ENCODE assay signal across 8 mouse cellular contexts in genomic region chr4:53158634-53159033, GRCm38 (mm10). TPM values are rescaled to one million over a fixed set of nuclear protein-coding genes. Genes with fewer than 3 reads are reported as not detected.
A peak's percentile ranks its signal among the peaks of the same experiment; 100 is the strongest.
DNase-seq lines count a peak whose midpoint lies in the region; ATAC-seq lines count a peak whose summit lies in the region.

No protein-coding gene starts in this region.

- H3K27me3 ChIP-seq in intestine, embryonic 14.5 days (replicated peaks; ENCODE audit: control insufficient read depth, insufficient read depth, low read length), result no peaks in the 10 kb centered on the region

- no peaks in the 10 kb centered on the region for H3K36me3 ChIP-seq in intestine, embryonic 14.5 days (ENCODE audit: control insufficient read depth, insufficient read depth, low read length)

- no peaks in the 10 kb centered on the region for H3K9me3 ChIP-seq in intestine, embryonic 14.5 days (ENCODE audit: control insufficient read depth, low read length)

- intact Hi-C loops in gastrocnemius, postnatal 14 days (cut with DNase I; ENCODE audit: low total_unique reads), result loop anchor here (5.0 kb wide), 1 partner anchor 36 kb away; no protein-coding TSS in a partner anchor
- intact Hi-C loops in left cerebral cortex, postnatal 14 days (cut with DNase I), result loop anchor here (1.0 to 5.0 kb wide), 3 partner anchors 39 to 196 kb away; no protein-coding TSS in a partner anchor

- H3K4me2 ChIP-seq in intestine, embryonic 14.5 days (ENCODE audit: low read length), result peak overlapping the region; percentile 83

- peak overlapping the region; percentile 52 for H3K9ac ChIP-seq in intestine, embryonic 14.5 days (ENCODE audit: low read length)

- H3K4me1 ChIP-seq in intestine, embryonic 14.5 days (replicated peaks; ENCODE audit: control insufficient read depth, insufficient read depth, low read length), result peaks cover 8% of the 10 kb centered on the region; the same call in 1 of the 2 replicates

- peak; percentile 80 for DNase-seq in adipocyte (ENCODE audit: low spot score)
- DNase-seq in embryo, embryonic 10.5 days (ENCODE audit: low spot score), result peak; percentile 78
- DNase-seq in gastrocnemius, postnatal 14 days, result peak; percentile 87
- peak; percentile 86 for DNase-seq in intestine, embryonic 14.5 days (ENCODE audit: low spot score)
- peak; percentile 75 to 82 for DNase-seq in left cerebral cortex, postnatal 14 days (ENCODE audit: low spot score in 2 of 2)
- DNase-seq in right cerebral cortex, postnatal 14 days, result peak; percentile 77
- DNase-seq in urinary bladder, postnatal 36 days (ENCODE audit: low spot score in 2 of 2), result peak; percentile 89 to 92

- peak; percentile 61 for ATAC-seq in intestine, embryonic 14.5 days (replicated peaks; ENCODE audit: low FRiP score, low TSS enrichment, low read depth)
- ATAC-seq in megakaryocyte-erythroid progenitor cell, adult 5-6 weeks (replicated peaks; ENCODE audit: low FRiP score, low TSS enrichment, poor library complexity, severe bottlenecking), result peak; percentile 90

- 3% methylated on average over 18 of the region's 18 CpGs for WGBS in intestine, embryonic 14.5 days

- H3K27ac ChIP-seq in intestine, embryonic 14.5 days (ENCODE audit: low read depth), result no peak overlapping the region; the same call in 1 of the 2 replicates

- H3K4me3 ChIP-seq in intestine, embryonic 14.5 days (ENCODE audit: low read depth, low read length), result peak overlapping the region; percentile 55

RNA-seq across cellular contexts. Expression of gene Abca1, which starts 1.1 kb away (rescaled TPM):
- 10 to 100 TPM; 14.7 to 25.4 TPM for total RNA-seq in gastrocnemius, postnatal 14 days (2021)
- 4.4 and 5.1 TPM in 2 replicates for polyA plus RNA-seq in intestine, embryonic 14.5 days (2014; fragmentation: Nextera tagmentation; extraction: Ambion mirVana)
- total RNA-seq in left cerebral cortex, postnatal 14 days (2021), result 10 to 100 TPM; 23.2 to 23.5 TPM
- total RNA-seq in megakaryocyte-erythroid progenitor cell, adult 5-6 weeks (2014; fragmentation: Nextera tagmentation), result 4.5 and 5.8 TPM in 2 replicates
- total RNA-seq in megakaryocyte-erythroid progenitor cell, adult 5-6 weeks (2017), result 4.2 and 5.7 TPM in 2 replicates
